Mouse (Mus musculus) gastrocnemius, adult 8-10 months (tissue): ENCODE data around the gene Disp1. TPM values are rescaled to one million over a fixed set of nuclear protein-coding genes. Genes with fewer than 3 reads are reported as not detected.

Source experiments
- DNase-seq, 2 experiments: peaks; one replicate each; pipeline ENCODE4 v3.0.0; 2022; ENCODE audit warnings: low spot score in 2 of 2
- total RNA-seq, 4 experiments: library from RNA; stranded (reverse); gene quantifications; 2 replicates each; pipeline ENCODE4 v1.2.4; 2022

The Disp1 gene
- total RNA-seq, 4 experiments from 2014 or later: 1.8 to 2.9 (median 2.2) TPM

DNA sequence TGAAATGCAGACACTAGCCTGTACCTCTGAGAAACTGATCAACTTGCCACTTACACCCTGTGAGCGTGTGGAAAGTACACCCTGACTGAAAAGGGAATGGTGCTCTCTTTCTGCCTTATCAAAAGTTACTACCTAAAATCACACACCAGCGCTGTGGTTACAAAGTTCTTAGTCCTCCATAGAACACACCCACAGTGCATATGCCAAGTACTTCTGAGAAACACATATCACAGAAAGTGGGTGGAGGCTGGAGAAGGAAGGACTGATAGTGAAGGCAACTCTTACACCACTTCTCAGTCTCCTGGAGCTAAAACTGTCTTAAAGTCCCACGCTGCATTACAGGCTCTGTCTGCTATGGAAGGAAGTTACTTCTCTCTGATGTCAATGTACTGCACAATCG, 86.9 kb downstream of the Disp1 start:
- DNase-seq: no peak

- DNase-seq: no peak
Observed at GRCm38 (mm10) chr1:183133440-183133839, 87.9 kb downstream of the Disp1 start.

DNA sequence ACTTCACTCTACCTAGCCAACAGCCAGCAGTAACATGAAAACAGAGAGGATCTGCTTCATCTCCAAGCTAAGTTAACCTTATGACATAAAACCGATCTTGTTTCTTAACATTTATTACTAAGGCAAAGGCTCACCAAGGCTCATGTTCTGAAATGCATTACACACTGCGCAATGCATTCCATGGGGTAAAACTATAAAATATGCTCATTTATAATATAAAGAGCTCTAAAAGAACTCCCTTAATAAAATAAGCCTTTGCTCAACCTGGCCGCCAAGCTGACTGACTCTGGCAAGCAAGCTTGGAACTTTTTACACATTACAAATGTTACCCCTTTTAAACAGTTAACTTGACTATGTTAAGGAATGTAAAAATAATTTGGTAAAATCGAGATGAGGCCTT, 94.1 kb downstream of the Disp1 start:
- no peak for DNase-seq

GRCm38 (mm10) chr1:183123725-183124124, 97.6 kb downstream of the Disp1 start:
- no peak for DNase-seq

- no peak for DNase-seq
Observed at GRCm38 (mm10) chr1:183120341-183120923, 100.9 kb downstream of the Disp1 start.

DNA sequence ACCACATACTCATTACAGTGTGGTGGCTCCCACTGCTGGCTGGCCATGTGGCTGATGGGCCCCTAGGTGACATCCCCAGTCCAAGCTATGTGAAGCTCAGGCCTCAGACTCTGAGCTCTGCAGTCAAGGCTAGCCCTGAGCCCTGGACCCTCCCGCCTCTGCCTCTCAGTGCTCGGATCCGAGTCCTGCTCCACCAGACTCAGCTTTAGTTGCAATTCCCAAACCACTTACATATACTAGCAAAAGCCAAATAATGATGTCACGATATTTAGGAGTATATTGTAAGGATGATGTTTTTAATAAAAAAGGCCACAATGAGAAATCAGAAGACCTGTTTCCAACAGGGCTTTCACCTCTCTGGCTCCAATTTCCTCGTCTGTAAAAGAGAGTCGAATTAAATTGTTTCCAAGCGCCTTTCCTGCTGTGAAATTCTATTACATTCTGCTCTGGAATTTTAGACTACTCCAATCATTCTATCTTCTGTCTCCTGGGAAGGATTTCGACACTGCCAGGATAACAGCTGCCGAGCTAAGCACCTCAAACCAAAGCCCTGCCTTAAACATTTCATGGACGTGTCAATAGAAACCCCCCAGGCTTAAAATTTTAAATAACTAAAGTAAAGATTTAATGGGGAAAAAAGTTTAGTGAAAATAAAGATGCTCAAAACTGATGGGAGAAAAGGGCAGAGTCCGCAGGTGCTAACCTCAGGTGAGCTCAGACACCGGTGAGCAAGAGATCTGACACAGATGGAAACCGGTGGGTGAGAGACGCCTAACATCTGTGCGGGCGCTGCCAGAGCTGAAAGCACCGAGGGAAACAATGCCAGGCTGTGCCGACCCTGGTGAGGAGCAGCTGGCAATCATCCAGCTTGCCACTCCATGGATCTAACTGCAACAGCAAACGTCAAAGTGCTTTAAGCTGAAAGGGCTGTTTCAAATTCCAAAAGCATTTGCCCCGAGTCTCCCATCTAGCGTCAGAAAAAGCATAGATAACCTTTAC, 103.2 kb downstream of the Disp1 start:
- no peak for DNase-seq

- DNase-seq: no peak
Observed at GRCm38 (mm10) chr1:183116946-183117826, 104.1 kb downstream of the Disp1 start.

DNA sequence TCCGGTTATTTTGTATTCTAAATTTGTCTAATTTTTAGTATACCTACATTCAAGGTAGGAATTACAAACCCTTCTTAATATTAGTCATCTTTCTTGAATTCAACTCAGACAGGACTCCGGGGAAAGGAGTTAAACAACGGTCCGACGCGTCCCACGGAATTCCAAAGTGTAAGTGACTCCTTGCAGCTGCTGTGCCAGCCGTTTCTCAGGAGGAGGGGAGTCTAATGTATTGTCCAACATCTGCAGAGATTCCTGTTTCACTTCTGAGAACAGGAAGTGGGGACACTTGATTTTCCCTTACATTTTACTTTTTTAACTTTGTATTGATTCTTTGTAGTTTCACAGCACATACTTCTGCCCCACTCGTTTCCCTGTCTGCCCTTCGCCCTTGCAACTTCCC, 104.9 kb downstream of the Disp1 start:
- DNase-seq: no peak

DNA sequence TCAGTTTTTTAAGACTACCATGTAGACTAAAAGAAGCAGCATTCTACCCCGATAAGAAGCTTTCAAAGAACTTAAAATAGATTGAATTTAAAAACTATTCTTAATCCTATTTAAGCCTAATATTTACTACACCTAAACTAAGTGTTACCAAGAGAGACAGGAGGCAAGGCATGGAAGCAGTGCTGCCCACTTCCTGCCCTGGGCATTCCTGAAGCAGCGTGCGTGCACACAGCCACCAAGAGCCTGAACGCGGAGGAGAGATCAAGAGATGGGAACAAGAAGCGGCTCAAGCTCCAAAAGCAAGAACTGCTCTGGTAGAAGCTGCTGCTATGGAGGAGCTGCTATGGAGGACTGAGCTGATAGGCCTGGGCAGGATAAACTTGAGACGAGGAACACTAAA, 106.2 kb downstream of the Disp1 start:
- DNase-seq: no peak

DNA sequence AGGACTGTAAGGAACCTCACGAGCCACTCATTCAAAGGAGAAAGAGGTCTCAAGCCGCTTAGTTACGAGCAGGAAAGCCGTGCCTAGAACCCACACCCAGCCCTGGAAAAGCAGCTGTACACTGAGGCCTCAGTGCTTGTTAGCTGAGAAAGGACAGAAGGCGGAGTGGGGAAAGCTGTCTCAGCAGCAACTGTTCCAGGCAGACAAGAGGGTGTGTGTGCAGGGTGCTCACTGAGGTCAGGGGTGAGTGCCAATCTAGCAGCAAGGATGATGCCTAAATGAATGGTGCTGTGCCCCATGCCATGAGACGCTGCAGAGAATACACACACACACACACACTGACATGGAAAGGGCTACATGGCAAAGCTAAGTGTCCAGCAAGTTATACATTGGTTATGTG, 106.8 kb downstream of the Disp1 start:
- DNase-seq: no peak

DNA sequence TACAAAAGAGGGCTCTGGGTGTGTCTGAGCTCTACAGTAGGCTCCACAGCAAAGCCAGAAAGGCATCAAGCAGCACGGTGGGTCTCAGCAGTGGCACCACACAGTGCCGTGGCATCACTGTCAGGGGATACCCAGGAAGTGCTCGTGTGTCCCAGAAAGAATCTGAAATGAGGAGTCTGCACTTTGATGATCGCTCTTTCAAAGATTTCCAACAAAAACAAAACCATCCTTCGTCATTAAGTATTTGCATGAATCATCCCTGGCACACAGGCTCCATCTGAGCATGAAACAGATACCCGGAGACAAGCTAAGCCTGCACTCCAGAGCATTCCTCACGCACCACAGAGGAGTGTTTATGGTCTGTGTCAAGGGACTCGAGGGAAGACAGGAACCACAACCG, 107.8 kb downstream of the Disp1 start:
- DNase-seq: no peak

GRCm38 (mm10) chr1:183107476-183107875, 113.8 kb downstream of the Disp1 start:
- DNase-seq: no peak

GRCm38 (mm10) chr1:183104696-183105095, 116.6 kb downstream of the Disp1 start:
- no peak for DNase-seq

DNA sequence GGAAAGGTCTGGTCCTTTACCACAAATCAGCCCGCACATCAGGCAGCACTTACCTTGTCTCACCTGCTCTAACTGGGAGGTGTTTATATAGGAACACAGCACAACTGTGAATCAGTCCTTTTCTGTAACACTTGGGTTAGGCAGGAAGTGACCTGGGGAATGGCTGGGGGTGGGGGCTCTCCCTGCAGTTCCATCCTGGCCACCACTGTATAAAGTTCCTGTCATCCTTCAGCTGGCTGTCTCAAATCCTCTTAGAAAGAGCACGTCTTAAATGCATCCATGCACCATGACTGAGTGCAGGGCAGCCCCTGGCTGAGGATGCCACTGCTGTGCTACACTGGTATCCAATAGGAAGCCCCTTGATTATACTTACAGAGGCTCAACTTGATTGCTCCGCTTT, 118.5 kb downstream of the Disp1 start:
- no peak for DNase-seq

GRCm38 (mm10) chr1:183102153-183102552, 119.2 kb downstream of the Disp1 start:
- no peak for DNase-seq

DNA sequence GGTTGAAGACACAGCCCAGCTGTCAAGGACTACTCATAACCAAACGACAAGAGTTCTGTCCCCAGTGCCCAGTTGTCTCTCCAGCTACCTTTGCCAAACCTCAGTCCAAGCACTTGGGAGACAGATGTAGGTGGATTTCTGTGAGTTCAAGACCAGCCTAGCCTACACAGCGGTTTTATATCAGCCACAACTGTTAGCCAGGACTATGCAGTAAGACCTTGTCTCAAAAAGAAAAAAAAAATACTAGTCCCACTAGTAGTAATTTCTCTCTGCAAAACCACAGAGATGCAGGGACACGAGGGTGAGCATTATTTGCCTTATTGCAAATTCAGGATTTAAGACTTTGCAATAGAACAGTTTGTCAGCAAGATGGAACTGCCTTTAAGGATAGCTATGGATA, 120.0 kb downstream of the Disp1 start:
- DNase-seq: no peak

GRCm38 (mm10) chr1:183100245-183100644, 121.1 kb downstream of the Disp1 start:
- no peak for DNase-seq

GRCm38 (mm10) chr1:183099686-183100085, 121.6 kb downstream of the Disp1 start:
- no peak for DNase-seq

GRCm38 (mm10) chr1:183097606-183098005, 123.7 kb downstream of the Disp1 start:
- DNase-seq: no peak

DNA sequence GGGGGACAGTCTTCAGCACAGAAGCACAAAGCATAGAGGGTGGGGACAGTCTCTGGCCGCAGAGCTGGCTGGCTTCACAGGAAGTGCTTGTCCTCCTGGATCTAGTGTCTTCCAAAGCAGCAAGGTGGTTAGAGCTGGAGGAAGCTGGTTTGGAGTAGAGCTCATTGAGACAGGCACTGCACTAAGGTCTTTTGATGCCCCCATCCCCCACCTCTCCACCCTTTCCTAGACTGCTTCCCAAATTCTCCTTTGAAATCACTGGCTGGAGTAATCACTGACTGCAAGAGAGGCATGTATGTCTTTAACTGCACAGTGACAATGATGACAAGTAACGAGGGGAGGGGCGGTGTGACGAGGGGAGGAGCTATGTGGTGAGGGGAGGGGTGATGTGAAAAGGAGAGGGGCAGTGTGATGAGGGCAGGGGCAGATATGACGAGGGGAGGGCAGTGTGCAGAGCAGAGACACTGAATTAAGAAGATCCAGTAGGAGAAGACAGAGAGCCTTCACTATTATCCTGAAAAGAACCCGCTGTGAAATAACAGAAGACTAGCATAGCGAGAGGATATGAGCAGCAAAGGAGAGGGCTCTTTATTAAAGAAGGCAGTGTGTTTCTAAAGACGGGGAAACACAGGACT, 125.8 kb downstream of the Disp1 start:
- no peak for DNase-seq

GRCm38 (mm10) chr1:183092296-183092695, 129.0 kb downstream of the Disp1 start:
- DNase-seq: no peak
